Mouse (Mus musculus) lung, postnatal 25 days (tissue): ENCODE results near the gene D17H6S53E.
A peak's percentile ranks its signal among the peaks of the same experiment; 100 is the strongest.
"Not testable (repeated sequence)": the region's sequence is repeated elsewhere in the genome, so short reads cannot be mapped to it uniquely, and the experiment has no call there.

Source experiments
- DNase-seq: peaks from one replicate; pipeline ENCODE4 v3.0.0; 2022; ENCODE audit warnings: low spot score

The D17H6S53E gene

GRCm38 (mm10) chr17:35101161-35101560 is 25.0 kb upstream of the D17H6S53E start:
- DNase-seq, result no peak

DNA sequence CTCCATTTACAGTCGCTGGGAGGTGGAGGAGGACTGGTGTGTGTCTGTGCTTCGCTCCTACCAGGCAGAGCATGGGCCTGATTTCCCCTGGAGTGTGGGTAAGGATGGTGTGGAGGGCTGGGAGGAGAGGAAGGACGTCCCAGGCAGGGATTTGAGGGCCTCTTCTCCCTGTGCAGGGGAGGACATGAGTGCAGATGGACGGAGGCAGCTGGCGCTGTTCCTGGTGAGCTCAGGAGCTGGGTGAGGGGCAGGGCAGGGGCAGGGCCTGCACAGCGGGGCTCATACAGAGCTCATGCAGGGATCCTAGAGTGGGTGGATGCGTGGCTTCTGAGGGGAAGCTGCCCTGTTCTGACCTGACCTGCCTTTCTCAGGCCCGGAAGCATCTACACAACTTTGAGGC is 23.9 kb upstream of the D17H6S53E start:
- no peak for DNase-seq

- DNase-seq, result no peak
Measured at GRCm38 (mm10) chr17:35103221-35103690, 22.9 kb upstream of the D17H6S53E start.

- no peak for DNase-seq
Measured at GRCm38 (mm10) chr17:35104079-35104478, 22.1 kb upstream of the D17H6S53E start.

DNA sequence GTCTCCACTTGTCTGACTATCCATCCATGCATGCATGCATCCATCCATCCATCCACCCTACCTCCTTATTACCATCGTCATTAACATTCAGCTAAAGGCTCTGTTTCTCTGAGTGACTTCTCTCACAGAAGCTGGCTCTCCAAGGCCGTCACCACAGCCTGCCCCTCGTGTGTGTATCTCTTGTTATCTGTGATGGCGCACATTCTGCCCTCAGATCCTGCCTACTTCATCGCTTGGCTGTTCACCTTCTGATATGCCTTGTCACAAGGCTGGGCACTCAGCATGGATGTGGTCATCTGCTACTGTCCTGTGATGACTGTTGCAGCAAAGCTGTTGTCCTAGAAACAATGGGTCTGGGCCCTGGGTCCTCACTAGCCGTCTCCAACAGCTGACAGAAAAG is 21.4 kb upstream of the D17H6S53E start:
- DNase-seq, result no peak

DNA sequence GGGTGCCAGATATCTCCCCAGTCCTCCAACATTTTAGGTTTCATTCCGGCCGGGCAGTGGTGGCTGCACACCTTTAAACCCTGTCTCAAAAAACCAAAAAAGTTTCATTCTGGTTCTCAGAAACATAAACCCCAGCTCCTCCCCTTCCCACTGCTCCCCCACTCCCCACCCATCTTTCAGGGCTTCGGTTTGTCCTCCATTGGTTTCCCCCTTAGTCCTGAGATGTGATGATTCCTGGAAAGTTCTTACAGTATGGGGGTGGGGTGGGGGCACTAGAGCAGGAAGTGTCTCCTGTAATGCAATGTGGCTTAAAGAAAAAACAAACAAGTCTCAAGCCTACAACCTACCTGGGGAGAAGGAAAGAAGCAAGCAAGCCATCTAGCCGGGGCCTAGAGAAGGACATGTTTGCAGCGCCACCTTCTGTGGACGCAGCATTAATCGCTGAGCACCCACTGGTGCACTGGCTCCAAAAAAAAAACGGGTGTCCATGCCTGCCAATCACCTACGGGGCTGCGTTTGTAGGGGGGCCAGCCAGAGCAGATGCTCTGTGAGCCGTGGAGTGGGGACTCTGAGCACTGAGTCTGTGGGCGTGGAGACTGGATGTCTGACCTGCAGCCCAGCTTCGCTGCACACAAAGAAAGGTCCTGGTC is 20.3 kb upstream of the D17H6S53E start:
- DNase-seq, result peak; percentile 41

DNA sequence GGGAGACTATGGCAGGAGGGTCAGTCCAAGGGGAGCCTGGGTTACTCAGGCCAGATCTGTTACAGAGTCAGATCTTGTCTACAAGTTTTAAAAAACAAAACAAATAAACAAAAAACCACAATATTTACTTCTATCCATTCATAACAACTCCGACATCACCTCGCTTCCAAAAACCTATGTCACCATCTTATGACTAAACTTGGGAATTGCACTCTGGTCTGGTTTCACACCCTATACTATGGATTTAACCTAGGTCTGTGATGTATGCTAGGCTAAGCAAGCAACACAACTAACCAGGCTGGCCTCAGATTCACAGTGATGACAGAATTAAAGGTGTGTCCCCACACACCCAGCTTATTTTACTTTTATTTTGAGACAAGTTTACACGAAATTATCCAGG is 19.7 kb upstream of the D17H6S53E start:
- DNase-seq, result no peak

- no peak for DNase-seq
Measured at GRCm38 (mm10) chr17:35108097-35108496, 18.1 kb upstream of the D17H6S53E start, which contains the start of gene Ly6g5c. TSS of gene Ly6g5c (plus strand) at chr17:35108279.

- DNase-seq, result no peak
Measured at GRCm38 (mm10) chr17:35111774-35112173, 14.4 kb upstream of the D17H6S53E start.

DNA sequence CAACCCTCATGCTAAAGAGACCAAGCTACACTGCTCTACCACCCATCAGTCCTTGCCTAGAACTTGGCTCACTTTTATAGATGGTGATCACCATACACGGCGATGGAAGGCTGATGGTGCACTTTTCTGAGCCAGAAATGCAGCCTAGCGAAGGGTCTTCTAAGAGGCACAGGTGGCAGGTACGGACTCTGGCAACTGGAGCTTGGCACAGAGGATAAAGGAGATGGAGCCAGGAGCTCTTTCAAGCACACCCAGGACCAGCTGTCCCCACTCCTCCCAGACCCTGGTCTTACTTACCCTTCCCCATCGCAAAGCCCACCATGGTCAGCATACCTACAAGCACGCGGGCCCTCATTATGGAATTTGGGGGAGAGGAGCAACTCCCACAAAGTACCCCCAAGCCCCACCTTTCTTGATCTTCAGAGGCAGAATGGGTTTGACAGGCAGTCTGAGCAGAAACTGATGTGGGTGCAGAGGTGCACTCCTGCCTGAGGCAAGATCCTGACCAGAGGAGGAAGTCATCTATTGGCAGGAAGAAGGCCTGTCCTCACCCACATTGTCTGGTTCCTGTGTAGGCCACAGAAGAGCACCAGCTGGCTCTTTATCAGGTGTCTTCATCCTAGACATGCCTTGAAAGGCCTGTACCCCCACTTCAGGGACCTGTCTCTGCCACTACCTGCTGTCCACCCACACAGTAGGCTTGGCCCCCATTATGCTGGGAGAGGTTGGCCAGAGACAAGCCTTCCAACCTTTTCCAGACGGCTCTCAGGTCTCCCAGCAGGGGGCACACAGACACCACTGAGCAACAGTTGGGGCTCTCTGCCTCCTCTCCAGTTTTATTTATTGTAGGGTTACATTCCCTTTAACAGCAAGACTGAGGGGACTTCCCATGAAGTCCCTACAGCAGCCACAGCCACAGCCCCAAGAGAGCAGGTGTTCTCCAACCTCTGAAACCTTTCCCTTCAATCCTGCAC is 10.8 kb upstream of the D17H6S53E start, which contains the start of gene Ly6g5b:
Gene Ly6g5b (minus strand): TSS at position 383 of the 974 bp plus-strand sequence.
- DNase-seq, result no peak

GRCm38 (mm10) chr17:35120745-35121142 is 5.4 kb upstream of the D17H6S53E start:
- no peak for DNase-seq

DNA sequence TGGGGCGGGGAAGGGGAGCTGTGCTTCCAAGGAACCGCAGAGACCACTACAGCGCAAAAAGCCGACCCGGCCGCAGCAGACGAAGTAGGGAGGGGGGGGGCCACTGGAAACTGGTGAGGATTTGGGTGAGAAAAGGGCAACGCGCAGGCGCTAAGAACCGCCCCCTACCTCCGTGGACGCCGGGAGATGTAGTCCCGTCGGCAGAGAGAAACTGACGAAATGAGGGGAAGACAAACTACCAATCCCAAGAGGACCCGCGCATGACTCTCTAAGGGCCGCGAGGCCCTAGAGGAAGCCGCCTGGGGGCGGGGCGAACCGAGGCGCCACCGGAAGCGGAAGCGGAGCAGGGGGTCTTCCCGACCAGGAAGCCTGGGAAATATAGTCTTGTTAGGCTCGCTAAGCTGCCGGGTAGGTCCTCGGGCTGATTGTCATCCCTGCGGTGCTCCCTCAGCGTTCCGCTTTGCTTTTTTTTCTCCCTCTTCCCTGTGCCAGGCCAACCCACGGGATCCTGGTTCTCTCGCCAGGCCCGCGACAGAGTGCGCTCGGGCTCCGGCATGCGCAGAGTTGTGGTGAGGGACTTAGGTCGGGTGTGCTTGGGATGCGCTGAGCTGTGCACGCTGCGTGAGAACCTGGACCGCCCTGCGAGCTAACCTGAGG is 4.9 kb upstream of the D17H6S53E start, which contains the start of gene Gpank1:
Gene Gpank1 (plus strand): TSS at position 313 of the 657 bp plus-strand sequence.
- peak; percentile 99 for DNase-seq

DNA sequence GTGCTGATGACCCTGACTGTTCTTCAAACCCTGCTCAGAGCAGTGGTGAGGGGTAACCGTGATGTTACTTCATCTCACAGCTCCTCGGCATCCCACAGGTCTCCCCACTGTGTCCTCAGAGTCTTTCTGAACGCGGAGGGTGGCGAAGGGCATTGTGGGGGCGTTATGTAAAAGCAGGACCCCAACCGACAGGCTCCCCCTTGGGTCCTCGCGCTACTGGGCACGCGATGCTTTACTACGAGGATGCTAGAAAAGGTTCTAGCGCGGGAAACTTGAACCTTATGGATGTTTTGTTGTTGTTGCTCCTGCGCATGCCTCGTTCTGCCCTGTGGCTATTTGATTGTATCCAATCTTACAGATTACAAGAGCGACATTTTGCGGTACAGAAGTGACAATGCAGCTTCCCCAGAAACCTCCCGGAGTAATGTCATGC is 4.3 kb upstream of the D17H6S53E start, which contains the start of gene Csnk2b:
Gene Csnk2b (minus strand): TSS at position 183 of the 433 bp plus-strand sequence.
- DNase-seq, result peak; percentile 36

GRCm38 (mm10) chr17:35123287-35123686 is 2.9 kb upstream of the D17H6S53E start:
- not testable (repeated sequence) for DNase-seq

DNA sequence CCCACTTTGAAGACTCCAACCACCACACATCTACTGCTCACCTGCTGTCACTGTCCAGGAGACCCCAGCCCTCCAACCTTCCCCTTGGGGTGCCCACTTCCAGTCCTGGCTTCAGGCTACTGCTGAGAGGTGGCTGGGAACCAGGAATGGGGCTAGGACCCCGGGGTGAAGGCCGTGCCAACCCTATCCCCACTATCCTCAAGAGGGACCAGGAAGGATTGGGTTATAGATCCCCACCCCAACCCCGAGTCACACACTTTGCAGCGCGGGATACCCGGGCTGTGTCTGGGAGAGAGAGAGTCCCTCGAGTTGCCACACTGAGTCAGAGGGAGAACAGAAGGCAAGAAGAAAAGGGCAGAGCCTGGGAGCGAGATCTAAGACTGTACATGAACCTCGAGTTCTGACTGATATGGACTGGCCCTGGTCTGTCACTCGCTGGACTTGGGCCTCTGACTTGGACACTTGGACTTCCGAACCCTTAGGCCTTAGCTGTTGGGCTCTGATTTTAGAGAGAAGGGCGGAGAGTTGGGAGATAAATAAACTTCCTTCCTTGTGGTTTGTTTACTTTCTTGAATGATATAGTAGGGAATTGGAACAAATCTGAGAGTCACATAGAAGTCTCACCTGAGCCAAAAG is 1.8 kb upstream of the D17H6S53E start:
- DNase-seq, result not testable (repeated sequence)

- DNase-seq, result no peak
Measured at GRCm38 (mm10) chr17:35125081-35125480, 1.1 kb upstream of the D17H6S53E start.

- peak; percentile 33 for DNase-seq
Measured at GRCm38 (mm10) chr17:35125578-35125977, 595 bp upstream of the D17H6S53E start.

GRCm38 (mm10) chr17:35127017-35127416 is 844 bp downstream of the D17H6S53E start:
- no peak for DNase-seq

GRCm38 (mm10) chr17:35128996-35129395 is 2.8 kb downstream of the D17H6S53E start:
- DNase-seq, result no peak

DNA sequence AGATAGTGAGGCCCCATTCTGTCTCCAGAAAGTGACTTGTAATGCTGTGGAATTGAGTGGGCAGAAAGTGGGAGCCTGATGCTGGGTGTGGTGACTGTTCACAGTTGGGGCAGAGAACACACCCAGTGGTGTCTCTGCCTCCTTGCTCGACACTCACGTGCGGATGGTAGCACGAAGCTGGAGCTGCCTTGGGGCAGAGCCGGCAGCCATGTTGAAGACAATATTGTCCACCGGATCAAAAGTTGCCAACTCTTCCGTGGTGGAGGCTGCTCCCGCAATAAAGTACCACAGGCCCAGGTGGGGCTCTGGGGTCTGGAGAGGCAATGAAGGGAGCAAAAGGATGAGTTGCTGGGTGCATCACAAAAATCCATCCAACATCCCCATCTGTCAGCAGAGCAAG is 4.9 kb downstream of the D17H6S53E start:
- DNase-seq, result no peak

DNA sequence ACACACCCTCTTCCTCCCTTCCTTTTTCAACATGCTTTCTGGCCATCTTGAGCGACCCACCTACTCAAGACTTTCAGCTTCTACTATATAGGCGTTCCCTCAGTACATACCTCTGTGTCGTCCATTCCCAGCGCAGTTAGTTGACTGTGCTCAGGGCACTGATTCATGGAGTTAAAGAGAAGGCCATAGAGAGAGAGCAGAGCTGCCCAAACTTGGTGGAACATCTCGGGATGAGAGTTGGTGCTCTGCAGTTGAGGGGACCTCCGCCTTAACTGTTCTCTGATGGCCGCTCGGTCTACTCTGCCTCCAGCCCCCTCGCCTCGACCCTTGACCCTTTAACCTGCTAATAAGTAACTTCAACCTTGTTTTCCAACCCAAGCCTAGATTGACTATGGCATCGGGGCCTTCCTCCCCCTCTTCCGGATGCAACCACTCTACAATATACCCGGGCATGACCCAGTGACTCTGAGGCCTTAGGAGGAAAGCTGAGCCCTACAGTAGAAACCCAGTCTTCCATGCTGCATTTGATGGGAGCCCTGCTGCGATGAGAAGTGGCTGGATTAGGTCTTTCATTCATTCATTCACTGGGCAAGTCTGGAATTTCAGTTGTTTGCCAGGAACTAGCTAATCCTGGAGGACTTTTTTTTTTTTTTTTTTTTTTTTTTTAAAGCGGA is 5.5 kb downstream of the D17H6S53E start, which contains the start of gene Apom:
Gene Apom (minus strand): TSS at position 551 of the 674 bp plus-strand sequence.
- no peak for DNase-seq
